Mouse (Mus musculus) hindbrain, postnatal 0 days (tissue): ENCODE results near the gene Nadk2. TPM values are rescaled to one million over a fixed set of nuclear protein-coding genes. Genes with fewer than 3 reads are reported as not detected.

ENCODE experiments used
- ATAC-seq: fragments of 200-750 bp; cut with Nextera tagmentation; 2 replicates; pipeline ENCODE4 v1.8.0; 2017; ENCODE audit warnings: mild to moderate bottlenecking, moderate TSS enrichment, moderate library complexity
- DNase-seq: peaks from one replicate; pipeline ENCODE4 v3.0.0-alpha.2; 2015; ENCODE audit warnings: low spot score
- H3K27ac ChIP-seq: fragments of 300-500 bp; sonication (generic); 2 replicates; pipeline ENCODE4 v1.5.1; 2014; ENCODE audit warnings: mild to moderate bottlenecking
- H3K27me3 ChIP-seq: fragments of 300-500 bp; sonication (generic); 2 replicates; pipeline ENCODE4 v1.6.1; 2014; ENCODE audit warnings: low read length, mixed read lengths; ENCODE audit not compliant: insufficient read depth
- H3K36me3 ChIP-seq: fragments of 300-500 bp; sonication (generic); 2 replicates; pipeline ENCODE4 v1.6.1; 2014; ENCODE audit warnings: low read length, mixed read lengths; ENCODE audit not compliant: insufficient read depth
- H3K4me1 ChIP-seq: fragments of 300-500 bp; sonication (generic); 2 replicates; pipeline ENCODE4 v1.6.1; 2014; ENCODE audit warnings: antibody characterized with exemption, low read length, mixed read lengths; ENCODE audit not compliant: insufficient read depth
- H3K4me2 ChIP-seq: fragments of 300-500 bp; sonication (generic); 2 replicates; pipeline ENCODE4 v1.6.1; 2014; ENCODE audit warnings: low read depth, mild to moderate bottlenecking, low read length, moderate library complexity, mixed read lengths
- H3K4me3 ChIP-seq: fragments of 300-500 bp; sonication (generic); 2 replicates; pipeline ENCODE4 v1.5.1; 2014; ENCODE audit warnings: low read length
- H3K9ac ChIP-seq: fragments of 300-500 bp; sonication (generic); replicated peaks from 2 replicates; pipeline ENCODE4 v1.6.1; 2014; ENCODE audit warnings: mild to moderate bottlenecking, low read length, moderate library complexity, mixed read lengths
- H3K9me3 ChIP-seq: fragments of 300-500 bp; sonication (generic); 2 replicates; pipeline ENCODE4 v1.6.1; 2016; ENCODE audit warnings: low read length, mixed read lengths
- CTCF ChIP-seq: IDR thresholded peaks from 2 replicates; pipeline ENCODE4 v1.5.1; 2016; ENCODE audit warnings: antibody characterized with exemption, control low read depth, low read depth
- WGBS: fragments of 180-500 bp; shearing (Covaris S2); extraction: QIAGEN DNeasy Blood & Tissue Kit; methylation state at CpG from one replicate; pipeline ENCODE4 v1.1.7; 2014; 5-methylcytosine and 5-hydroxymethylcytosine counted together
- polyA plus RNA-seq: library from polyadenylated mRNA; unstranded; fragments of >200 nt; fragmentation: Nextera tagmentation; extraction: Ambion mirVana; gene quantifications from 2 replicates; pipeline ENCODE4 v1.2.1, GENCODE M21; 2015
- total RNA-seq: library from RNA; depleted of rRNA; stranded (reverse); fragments of >200 nt; gene quantifications from 2 replicates; pipeline ENCODE4 v1.2.3, GENCODE M21; 2014

Nadk2 gene
- total and polyA plus RNA-seq, 2 experiments from 2014 or later = 24.7 to 32.4 TPM

DNA sequence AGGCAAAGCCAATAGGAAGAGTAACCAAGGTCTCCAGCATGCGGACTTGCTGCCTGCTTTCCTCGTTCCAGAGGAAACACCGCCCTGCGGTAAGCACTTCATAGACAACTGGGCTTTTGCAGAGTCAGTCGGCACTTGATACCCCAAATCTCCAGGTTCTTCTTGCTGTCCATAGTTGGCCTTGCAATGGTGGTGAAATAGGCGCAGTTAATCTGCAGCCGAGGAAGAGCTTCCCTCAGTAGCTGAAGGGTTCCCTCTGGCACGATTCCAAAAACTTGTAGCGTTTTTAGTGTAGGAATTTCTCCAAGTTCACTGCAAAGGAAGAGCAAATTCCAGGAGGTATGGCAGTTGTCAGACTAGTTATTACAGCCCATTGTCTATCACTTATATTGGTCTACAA is 42.5 kb downstream of the Nadk2 start:
- no peak overlapping the region for H3K9ac ChIP-seq
- H3K9me3 ChIP-seq = no peaks in the 10 kb centered on the region
- H3K36me3 ChIP-seq = peaks cover 34% of the 10 kb centered on the region; the same call in 1 of the 2 replicates
- H3K4me3 ChIP-seq = no peak overlapping the region
- DNase-seq (peak; percentile 19), ATAC-seq (no peak)
- H3K4me2 ChIP-seq = no peak overlapping the region
- H3K4me1 ChIP-seq = no peaks in the 10 kb centered on the region
- no peaks in the 10 kb centered on the region for H3K27me3 ChIP-seq
- no peak overlapping the region for H3K27ac ChIP-seq
- no peak for TF ChIP-seq CTCF
- 75% methylated on average over 9 of the region's 9 CpGs for WGBS

GRCm38 (mm10) chr15:9114131-9114530 is 43.1 kb downstream of the Nadk2 start:
- DNase-seq (no peak), ATAC-seq (no peak)
- Histone ChIP-seq H3K27me3 (no peaks in the 10 kb centered on the region), H3K36me3 (peaks cover 37% of the 10 kb centered on the region; the same call in 1 of the 2 replicates), H3K9ac (no peak overlapping the region), H3K27ac (no peak overlapping the region), H3K4me1 (no peaks in the 10 kb centered on the region), H3K4me3 (no peak overlapping the region), H3K4me2 (no peak overlapping the region), H3K9me3 (no peaks in the 10 kb centered on the region)
- 87% methylated on average over 4 of the region's 4 CpGs for WGBS
- TF ChIP-seq CTCF = no peak

DNA sequence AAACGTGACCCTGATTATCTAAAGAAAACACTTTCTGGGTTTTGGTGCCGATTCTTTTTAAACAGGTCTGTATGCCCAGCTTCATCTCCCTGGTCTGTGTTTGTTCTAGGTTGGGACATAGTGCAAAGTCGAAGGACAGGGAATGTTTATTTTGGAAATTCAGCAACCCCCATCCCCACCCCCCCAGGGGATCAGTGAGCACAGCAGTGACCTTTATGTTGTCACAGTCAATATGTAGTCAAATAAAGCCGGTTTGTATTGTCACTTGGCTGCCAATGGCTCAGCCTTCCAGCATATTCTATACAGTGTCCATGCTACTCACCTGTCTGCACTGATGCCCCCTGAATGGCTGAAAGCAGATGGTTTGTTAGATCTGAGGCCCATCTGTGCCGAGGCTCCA is 43.5 kb downstream of the Nadk2 start:
- H3K36me3 ChIP-seq = peaks cover 37% of the 10 kb centered on the region; the same call in 1 of the 2 replicates
- 79% methylated on average over 5 of the region's 5 CpGs for WGBS
- ATAC-seq = no peak

GRCm38 (mm10) chr15:9118852-9119251 is 47.8 kb downstream of the Nadk2 start:
- H3K36me3 ChIP-seq = peaks cover 40% of the 10 kb centered on the region
- DNase-seq = no peak
- no peak for TF ChIP-seq CTCF
- H3K27ac ChIP-seq = no peak overlapping the region
- 94% methylated on average over 4 of the region's 4 CpGs for WGBS
- no peaks in the 10 kb centered on the region for H3K9me3 ChIP-seq
- no peaks in the 10 kb centered on the region for H3K4me1 ChIP-seq
- no peak overlapping the region for H3K4me2 ChIP-seq
- H3K4me3 ChIP-seq = no peak overlapping the region
- no peak for ATAC-seq
- H3K27me3 ChIP-seq = no peaks in the 10 kb centered on the region
- no peak overlapping the region for H3K9ac ChIP-seq

More for the DNA sequence above, 43.5 kb downstream of the Nadk2 start:
- Histone ChIP-seq H3K4me2 (no peak overlapping the region), H3K9me3 (no peaks in the 10 kb centered on the region), H3K9ac (no peak overlapping the region), H3K4me3 (no peak overlapping the region), H3K27me3 (no peaks in the 10 kb centered on the region), H3K27ac (no peak overlapping the region), H3K4me1 (no peaks in the 10 kb centered on the region)
- no peak for DNase-seq
- no peak for TF ChIP-seq CTCF

- no peak overlapping the region for H3K4me2 ChIP-seq
- peaks cover 39% of the 10 kb centered on the region for H3K36me3 ChIP-seq
- ATAC-seq (peak; percentile 72), DNase-seq (peak; percentile 80)
- peak; percentile 99 for TF ChIP-seq CTCF
- H3K9ac ChIP-seq = no peak overlapping the region
- H3K27ac ChIP-seq = no peak overlapping the region
- no peaks in the 10 kb centered on the region for H3K27me3 ChIP-seq
- H3K4me3 ChIP-seq = no peak overlapping the region
- 91% methylated on average over 2 of the region's 2 CpGs for WGBS
- H3K9me3 ChIP-seq = no peaks in the 10 kb centered on the region
- H3K4me1 ChIP-seq = no peaks in the 10 kb centered on the region
Observed at GRCm38 (mm10) chr15:9120081-9120480, 49.0 kb downstream of the Nadk2 start.

DNA sequence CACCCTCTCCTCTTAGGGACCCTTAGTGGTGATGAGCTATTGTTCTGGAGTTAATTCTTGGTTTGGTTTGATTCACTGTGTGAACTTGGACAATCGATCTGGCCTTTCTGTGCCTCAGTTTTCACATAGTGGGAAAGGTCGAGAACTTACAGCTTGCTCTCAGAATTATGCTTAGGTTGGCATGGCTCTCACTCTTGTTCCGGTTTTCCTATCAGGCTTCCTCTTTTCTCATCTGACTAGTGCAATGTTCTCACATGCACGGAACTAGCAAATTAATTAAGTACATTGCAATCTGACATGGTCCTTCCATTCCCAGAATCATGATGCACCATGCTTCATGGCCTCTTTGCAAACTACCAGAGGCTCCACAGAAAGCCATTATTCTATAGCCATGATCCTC is 51.9 kb downstream of the Nadk2 start:
- Histone ChIP-seq H3K27me3 (no peaks in the 10 kb centered on the region), H3K4me3 (no peak overlapping the region), H3K9ac (no peak overlapping the region), H3K9me3 (no peaks in the 10 kb centered on the region), H3K27ac (no peak overlapping the region), H3K36me3 (peaks cover 40% of the 10 kb centered on the region), H3K4me1 (no peaks in the 10 kb centered on the region), H3K4me2 (no peak overlapping the region)
- DNase-seq = no peak
- WGBS = 90% methylated on average over 4 of the region's 4 CpGs
- ATAC-seq = no peak
- no peak for TF ChIP-seq CTCF

DNA sequence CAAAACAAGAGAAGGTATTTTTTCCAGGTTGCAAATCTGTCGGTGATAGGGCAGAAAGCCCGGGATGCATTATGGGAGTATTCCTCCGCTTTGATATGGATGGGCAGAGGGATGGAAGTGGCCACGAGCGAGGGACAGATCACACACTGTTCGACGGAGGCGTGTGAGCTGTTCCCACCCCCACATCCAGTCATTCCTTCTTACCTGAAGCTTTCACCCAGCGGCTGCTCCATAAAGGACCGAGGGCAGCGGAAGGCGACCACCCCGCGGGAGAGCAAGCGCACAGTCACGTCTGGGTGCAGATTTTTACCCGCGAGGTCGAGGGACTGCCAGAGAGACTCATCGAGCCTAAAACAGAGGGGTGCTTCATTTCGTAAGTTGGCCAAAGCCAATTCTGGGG is 53.8 kb downstream of the Nadk2 start:
- Histone ChIP-seq H3K9ac (no peak overlapping the region), H3K4me2 (no peak overlapping the region), H3K36me3 (peaks cover 37% of the 10 kb centered on the region), H3K4me3 (no peak overlapping the region), H3K27ac (no peak overlapping the region), H3K27me3 (no peaks in the 10 kb centered on the region), H3K9me3 (no peaks in the 10 kb centered on the region), H3K4me1 (no peaks in the 10 kb centered on the region)
- TF ChIP-seq CTCF = no peak
- no peak for ATAC-seq
- WGBS = 90% methylated on average over 21 of the region's 21 CpGs
- no peak for DNase-seq
